Mouse (Mus musculus): ENCODE measurements around the gene Mtmr12. TPM values are rescaled to one million over a fixed set of nuclear protein-coding genes. Genes with fewer than 3 reads are reported as not detected.

Mtmr12 gene
- polyA plus RNA-seq, 1 experiment from 2014 or later, result 15.4 TPM

DNA sequence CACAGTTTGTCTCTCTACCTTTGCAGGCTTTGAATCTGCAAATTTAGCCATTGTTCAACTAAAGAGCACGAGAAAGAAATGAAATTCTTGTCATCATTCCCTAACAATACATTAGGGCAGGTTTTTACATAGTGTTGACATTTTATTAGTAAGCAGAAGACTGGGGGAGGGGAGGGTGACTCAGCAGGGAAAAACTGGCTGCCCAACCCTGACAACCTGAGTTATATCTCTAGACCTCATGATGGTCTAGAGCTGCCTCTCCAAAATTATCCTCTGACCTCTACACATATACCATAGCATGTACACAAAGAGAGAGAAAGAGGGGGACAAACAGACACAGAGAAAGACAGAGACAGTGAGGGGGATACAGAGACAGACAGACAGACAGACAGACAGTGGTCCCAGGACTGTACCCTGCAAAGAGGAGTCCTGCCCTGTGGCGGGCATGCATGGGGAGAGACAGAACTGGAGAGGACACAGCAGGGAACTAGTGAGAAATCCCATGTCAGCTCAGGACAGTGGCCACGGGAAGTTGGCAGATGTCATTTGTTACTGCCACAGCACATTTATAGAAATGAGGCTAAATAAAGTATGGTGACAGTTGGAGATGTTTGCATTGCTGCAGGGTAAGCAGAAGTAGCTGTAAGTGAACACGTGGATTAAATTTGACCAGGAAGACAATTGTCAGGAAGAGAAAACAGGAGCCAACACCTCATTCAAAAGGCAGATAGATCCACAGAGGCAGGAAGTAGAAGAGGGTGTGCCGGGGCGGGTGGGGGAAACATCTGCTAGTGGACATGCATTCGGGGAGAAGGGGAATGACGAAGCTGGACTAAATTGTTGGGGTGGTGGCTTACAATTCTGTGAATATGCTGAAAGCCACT is 101.6 kb downstream of the Mtmr12 start:
- no peak for ATAC-seq (ENCODE audit: insufficient number of reproducible peaks, insufficient read depth, low FRiP score, low read depth)
- Histone ChIP-seq H3K4me2 (ENCODE audit: low read length) (no peak overlapping the region), H3K36me3 (ENCODE audit: control insufficient read depth, insufficient read depth, low read length) (no peaks in the 10 kb centered on the region), H3K27ac (replicated peaks in 1 of 2; ENCODE audit: control insufficient read depth in 1 of 2, insufficient read depth in 1 of 2, low read depth in 2 of 2, low read length in 2 of 2) (no peak overlapping the region), H3K27me3 (ENCODE audit: control insufficient read depth, insufficient read depth, low read length) (no peaks in the 10 kb centered on the region), H3K9me3 (ENCODE audit: control insufficient read depth, low read length) (no peaks in the 10 kb centered on the region), H3K4me1 (ENCODE audit: control insufficient read depth in 2 of 2, insufficient read depth in 2 of 2, low read length in 2 of 2) (peaks cover 3% of the 10 kb centered on the region in 2 experiments; a peak in 2 of 4 replicates), H3K4me3 (ENCODE audit: control insufficient read depth in 1 of 2, insufficient read depth in 1 of 2, low read depth in 1 of 2, low read length in 2 of 2) (no peak overlapping the region), H3K9ac (ENCODE audit: low read length) (no peak overlapping the region)
- WGBS, result 48% methylated on average over 8 of the region's 8 CpGs

- no peak overlapping the region for H3K4me3 ChIP-seq (ENCODE audit: control insufficient read depth in 1 of 2, insufficient read depth in 1 of 2, low read depth in 1 of 2, low read length in 2 of 2)
- no peak overlapping the region for H3K27ac ChIP-seq (replicated peaks in 1 of 2; ENCODE audit: control insufficient read depth in 1 of 2, insufficient read depth in 1 of 2, low read depth in 2 of 2, low read length in 2 of 2)
- peaks cover 3% of the 10 kb centered on the region in 2 experiments; a peak in 2 of 4 replicates for H3K4me1 ChIP-seq (ENCODE audit: control insufficient read depth in 2 of 2, insufficient read depth in 2 of 2, low read length in 2 of 2)
- WGBS, result 70% methylated on average over 4 of the region's 4 CpGs
- no peaks in the 10 kb centered on the region for H3K27me3 ChIP-seq (ENCODE audit: control insufficient read depth, insufficient read depth, low read length)
- H3K9ac ChIP-seq (ENCODE audit: low read length), result no peak overlapping the region
- H3K36me3 ChIP-seq (ENCODE audit: control insufficient read depth, insufficient read depth, low read length), result no peaks in the 10 kb centered on the region
- no peak for ATAC-seq (ENCODE audit: insufficient number of reproducible peaks, insufficient read depth, low FRiP score, low read depth)
- no peaks in the 10 kb centered on the region for H3K9me3 ChIP-seq (ENCODE audit: control insufficient read depth, low read length)
- no peak overlapping the region for H3K4me2 ChIP-seq (ENCODE audit: low read length)
These were observed 102.3 kb downstream of the Mtmr12 start for GRCm38 (mm10) chr15:12307114-12307513.

DNA sequence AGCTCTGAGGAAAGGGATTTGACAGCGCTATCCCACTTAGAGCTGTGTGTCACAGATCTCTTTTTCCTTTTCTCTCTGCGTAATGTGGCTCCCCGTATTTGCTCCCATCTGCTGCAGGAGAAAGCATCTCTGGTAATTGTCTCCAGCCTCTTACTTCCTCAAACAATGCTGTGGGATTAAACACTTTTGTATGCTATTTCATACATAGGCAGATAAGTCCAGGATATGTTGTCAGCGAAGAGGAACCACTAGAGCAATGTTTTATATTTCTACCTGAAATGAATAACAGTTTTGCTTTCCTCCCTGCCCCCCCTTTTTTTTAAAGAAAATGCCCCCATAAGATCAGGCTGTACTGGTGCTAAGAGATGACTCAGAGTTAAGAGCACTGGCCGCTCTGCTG is 103.7 kb downstream of the Mtmr12 start:
- no peak overlapping the region for H3K27ac ChIP-seq (replicated peaks in 1 of 2; ENCODE audit: control insufficient read depth in 1 of 2, insufficient read depth in 1 of 2, low read depth in 2 of 2, low read length in 2 of 2)
- no peak overlapping the region for H3K4me2 ChIP-seq (ENCODE audit: low read length)
- WGBS, result 87% methylated on average over 5 of the region's 5 CpGs
- no peaks in the 10 kb centered on the region for H3K27me3 ChIP-seq (ENCODE audit: control insufficient read depth, insufficient read depth, low read length)
- H3K4me1 ChIP-seq (ENCODE audit: control insufficient read depth in 2 of 2, insufficient read depth in 2 of 2, low read length in 2 of 2), result peaks cover 3% of the 10 kb centered on the region in 2 experiments; a peak in 2 of 4 replicates
- no peak overlapping the region for H3K9ac ChIP-seq (ENCODE audit: low read length)
- no peaks in the 10 kb centered on the region for H3K36me3 ChIP-seq (ENCODE audit: control insufficient read depth, insufficient read depth, low read length)
- H3K9me3 ChIP-seq (ENCODE audit: control insufficient read depth, low read length), result no peaks in the 10 kb centered on the region
- H3K4me3 ChIP-seq (ENCODE audit: control insufficient read depth in 1 of 2, insufficient read depth in 1 of 2, low read depth in 1 of 2, low read length in 2 of 2), result no peak overlapping the region
- ATAC-seq (ENCODE audit: insufficient number of reproducible peaks, insufficient read depth, low FRiP score, low read depth), result no peak

DNA sequence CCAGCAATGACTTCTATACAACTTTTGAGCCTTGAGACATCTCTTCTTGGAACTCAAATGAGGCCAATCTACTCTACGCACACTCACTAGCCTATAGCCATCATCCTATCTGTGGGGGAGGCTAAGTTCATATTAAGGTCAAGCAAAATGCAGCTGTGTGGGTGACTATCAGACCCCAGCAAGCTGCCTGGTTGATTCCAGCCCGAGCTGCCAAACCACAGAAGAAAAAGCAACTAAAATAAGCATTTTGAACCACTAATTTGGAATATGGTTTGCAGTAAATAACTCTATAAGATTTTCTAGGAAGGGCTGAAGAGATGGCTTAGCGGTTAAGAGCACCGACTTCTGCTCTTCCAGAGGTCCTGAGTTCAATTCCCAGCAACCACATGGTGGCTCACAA is 105.8 kb downstream of the Mtmr12 start:
- Histone ChIP-seq H3K9me3 (ENCODE audit: control insufficient read depth, low read length) (no peaks in the 10 kb centered on the region), H3K9ac (ENCODE audit: low read length) (no peak overlapping the region), H3K36me3 (ENCODE audit: control insufficient read depth, insufficient read depth, low read length) (no peaks in the 10 kb centered on the region), H3K4me2 (ENCODE audit: low read length) (no peak overlapping the region), H3K27me3 (ENCODE audit: control insufficient read depth, insufficient read depth, low read length) (no peaks in the 10 kb centered on the region), H3K4me1 (ENCODE audit: control insufficient read depth in 2 of 2, insufficient read depth in 2 of 2, low read length in 2 of 2) (peaks cover 3% of the 10 kb centered on the region in 2 experiments; a peak in 2 of 4 replicates), H3K4me3 (ENCODE audit: control insufficient read depth in 1 of 2, insufficient read depth in 1 of 2, low read depth in 1 of 2, low read length in 2 of 2) (no peak overlapping the region), H3K27ac (replicated peaks in 1 of 2; ENCODE audit: control insufficient read depth in 1 of 2, insufficient read depth in 1 of 2, low read depth in 2 of 2, low read length in 2 of 2) (no peak overlapping the region)
- 80% methylated on average over 4 of the region's 4 CpGs for WGBS
- ATAC-seq (ENCODE audit: insufficient number of reproducible peaks, insufficient read depth, low FRiP score, low read depth), result no peak

GRCm38 (mm10) chr15:12311465-12311864 is 106.6 kb downstream of the Mtmr12 start:
- no peaks in the 10 kb centered on the region for H3K9me3 ChIP-seq (ENCODE audit: control insufficient read depth, low read length)
- H3K4me1 ChIP-seq (ENCODE audit: control insufficient read depth in 2 of 2, insufficient read depth in 2 of 2, low read length in 2 of 2), result peaks cover under 1 to 2% of the 10 kb centered on the region in 2 experiments; a peak in 2 of 4 replicates
- H3K4me2 ChIP-seq (ENCODE audit: low read length), result no peak overlapping the region
- no peak overlapping the region for H3K27ac ChIP-seq (replicated peaks in 1 of 2; ENCODE audit: control insufficient read depth in 1 of 2, insufficient read depth in 1 of 2, low read depth in 2 of 2, low read length in 2 of 2)
- no peak overlapping the region for H3K4me3 ChIP-seq (ENCODE audit: control insufficient read depth in 1 of 2, insufficient read depth in 1 of 2, low read depth in 1 of 2, low read length in 2 of 2)
- H3K27me3 ChIP-seq (ENCODE audit: control insufficient read depth, insufficient read depth, low read length), result no peaks in the 10 kb centered on the region
- no peak for ATAC-seq (ENCODE audit: insufficient number of reproducible peaks, insufficient read depth, low FRiP score, low read depth)
- WGBS, result 87% methylated on average over 7 of the region's 7 CpGs
- no peaks in the 10 kb centered on the region for H3K36me3 ChIP-seq (ENCODE audit: control insufficient read depth, insufficient read depth, low read length)
- H3K9ac ChIP-seq (ENCODE audit: low read length), result no peak overlapping the region

DNA sequence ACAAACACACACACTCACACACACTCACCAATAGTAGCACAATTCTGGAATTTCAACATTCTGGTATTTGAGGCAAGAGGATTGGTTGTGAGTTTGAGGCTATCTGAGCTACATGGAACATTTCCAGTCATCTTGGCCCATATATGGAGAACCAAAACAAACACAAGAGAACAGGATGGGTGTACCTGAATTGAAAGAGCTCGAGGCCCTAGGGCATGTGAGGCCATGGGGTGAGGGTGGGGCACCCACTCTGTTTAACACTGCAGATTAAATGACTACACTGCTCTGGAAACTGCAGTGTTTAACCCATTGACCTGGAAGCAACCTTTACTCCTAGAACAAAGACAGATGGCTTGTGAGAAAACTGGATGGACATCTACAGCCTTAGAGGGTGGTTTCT is 108.4 kb downstream of the Mtmr12 start:
- no peaks in the 10 kb centered on the region for H3K9me3 ChIP-seq (ENCODE audit: control insufficient read depth, low read length)
- ATAC-seq (ENCODE audit: insufficient number of reproducible peaks, insufficient read depth, low FRiP score, low read depth), result no peak
- no peak overlapping the region for H3K27ac ChIP-seq (replicated peaks in 1 of 2; ENCODE audit: control insufficient read depth in 1 of 2, insufficient read depth in 1 of 2, low read depth in 2 of 2, low read length in 2 of 2)

DNA sequence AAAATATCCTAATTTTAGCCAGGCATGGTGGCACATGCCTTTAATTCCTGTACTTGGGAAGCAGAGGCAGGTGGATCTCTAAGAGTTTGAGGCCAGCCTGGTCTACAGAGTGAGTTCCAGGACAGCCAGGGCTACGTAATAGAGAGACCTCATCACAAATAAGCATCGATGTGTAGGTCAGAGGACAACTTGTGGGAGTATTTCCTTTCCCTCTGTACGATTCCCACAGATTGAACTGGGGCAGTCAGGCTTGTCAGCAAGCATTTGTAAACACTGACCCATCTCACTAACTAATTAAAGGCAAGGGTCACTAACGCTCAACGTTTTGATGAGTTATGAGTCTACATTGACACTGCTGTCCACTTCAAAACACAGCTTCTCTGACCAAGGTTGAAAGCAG is 109.8 kb downstream of the Mtmr12 start:
- Histone ChIP-seq H3K27ac (replicated peaks in 1 of 2; ENCODE audit: control insufficient read depth in 1 of 2, insufficient read depth in 1 of 2, low read depth in 2 of 2, low read length in 2 of 2) (no peak overlapping the region), H3K27me3 (ENCODE audit: control insufficient read depth, insufficient read depth, low read length) (no peaks in the 10 kb centered on the region), H3K4me1 (ENCODE audit: control insufficient read depth in 2 of 2, insufficient read depth in 2 of 2, low read length in 2 of 2) (no peaks in the 10 kb centered on the region), H3K4me3 (ENCODE audit: control insufficient read depth in 1 of 2, insufficient read depth in 1 of 2, low read depth in 1 of 2, low read length in 2 of 2) (no peak overlapping the region), H3K36me3 (ENCODE audit: control insufficient read depth, insufficient read depth, low read length) (no peaks in the 10 kb centered on the region), H3K9ac (ENCODE audit: low read length) (no peak overlapping the region), H3K4me2 (ENCODE audit: low read length) (no peak overlapping the region), H3K9me3 (ENCODE audit: control insufficient read depth, low read length) (no peaks in the 10 kb centered on the region)
- ATAC-seq (ENCODE audit: insufficient number of reproducible peaks, insufficient read depth, low FRiP score, low read depth), result no peak
- WGBS, result 82% methylated on average over 5 of the region's 5 CpGs

More for the DNA sequence above, 108.4 kb downstream of the Mtmr12 start:
- no peak overlapping the region for H3K9ac ChIP-seq (ENCODE audit: low read length)
- H3K27me3 ChIP-seq (ENCODE audit: control insufficient read depth, insufficient read depth, low read length), result no peaks in the 10 kb centered on the region
- no peak overlapping the region for H3K4me2 ChIP-seq (ENCODE audit: low read length)
- H3K4me3 ChIP-seq (ENCODE audit: control insufficient read depth in 1 of 2, insufficient read depth in 1 of 2, low read depth in 1 of 2, low read length in 2 of 2), result no peak overlapping the region
- H3K4me1 ChIP-seq (ENCODE audit: control insufficient read depth in 2 of 2, insufficient read depth in 2 of 2, low read length in 2 of 2), result no peaks in the 10 kb centered on the region
- 22% methylated on average over 1 of the region's 1 CpGs for WGBS
- H3K36me3 ChIP-seq (ENCODE audit: control insufficient read depth, insufficient read depth, low read length), result no peaks in the 10 kb centered on the region

Measured in heart, embryonic 14.5 days (tissue).